Mouse (Mus musculus) liver, embryonic 14.5 days (tissue): ENCODE data around the gene Ero1l.

Experiments used
- CTCF ChIP-seq: IDR thresholded peaks from 2 replicates; pipeline ENCODE4 v1.5.1; 2016; ENCODE audit warnings: antibody characterized with exemption, low read depth, control low read depth
- EP300 ChIP-seq: IDR thresholded peaks from 2 replicates; pipeline ENCODE4 v1.6.1; 2016; ENCODE audit warnings: antibody characterized with exemption, low read depth

DNA sequence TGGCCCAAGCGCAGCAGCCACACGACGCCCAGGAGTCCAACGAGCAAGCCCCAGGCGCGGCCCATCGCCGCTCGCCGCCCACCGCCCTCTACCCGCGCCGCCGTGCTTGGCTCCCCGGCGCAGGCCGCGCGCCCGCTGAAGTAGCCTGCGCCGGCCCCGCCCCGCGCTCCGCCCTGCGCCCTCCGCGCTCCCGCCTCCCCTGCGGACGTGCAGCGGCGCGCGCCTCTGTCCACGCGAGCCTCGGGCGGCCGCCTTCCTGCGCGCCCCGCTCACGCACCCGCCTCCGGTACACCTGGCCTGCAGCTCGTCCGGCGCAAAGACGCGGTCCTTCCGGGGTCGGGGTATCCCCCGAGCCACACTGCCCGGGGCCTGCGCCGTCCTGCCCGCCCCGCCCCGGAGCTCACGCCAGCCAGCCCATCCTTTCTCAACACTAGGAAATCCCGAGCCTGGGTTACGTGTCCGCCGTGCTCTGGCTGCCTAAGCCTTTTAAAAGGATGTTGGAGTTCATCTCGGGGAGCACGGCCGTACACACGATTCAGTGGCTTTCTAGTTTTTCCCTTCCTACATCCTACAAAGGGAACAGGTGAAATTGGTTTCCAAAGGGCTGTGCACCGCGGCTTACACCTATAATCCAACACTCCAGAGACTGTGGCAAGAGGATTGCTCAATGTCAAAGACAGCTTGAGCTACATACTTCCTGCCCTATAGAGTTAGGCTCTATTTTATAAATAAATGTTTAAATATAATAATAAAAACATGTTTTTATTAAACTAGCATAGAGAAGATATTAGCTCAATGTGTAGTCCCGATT is at the start of gene Ero1l:
- no peak for TF ChIP-seq CTCF
- TF ChIP-seq EP300, result no peak
